Mouse (Mus musculus) neural tube, embryonic 15.5 days (tissue): ENCODE data around the gene Olfr147. TPM values are rescaled to one million over a fixed set of nuclear protein-coding genes. Genes with fewer than 3 reads are reported as not detected.
"Not testable (repeated sequence)": the region's sequence is repeated elsewhere in the genome, so short reads cannot be mapped to it uniquely, and the experiment has no call there.

Experiments used
- ATAC-seq: fragments of 200-750 bp; cut with Nextera tagmentation; 2 replicates; pipeline ENCODE4 v1.8.0; 2017; ENCODE audit warnings: mild to moderate bottlenecking, moderate TSS enrichment, moderate library complexity; ENCODE audit not compliant: low FRiP score
- H3K27ac ChIP-seq: fragments of 300-500 bp; sonication (generic); replicated peaks from 2 replicates; pipeline ENCODE4 v1.5.1; 2015; ENCODE audit warnings: mild to moderate bottlenecking, inconsistent platforms
- H3K27me3 ChIP-seq: fragments of 300-500 bp; sonication (generic); replicated peaks from 2 replicates; pipeline ENCODE4 v1.6.1; 2015; ENCODE audit warnings: inconsistent platforms
- H3K36me3 ChIP-seq: fragments of 300-500 bp; sonication (generic); 2 replicates; pipeline ENCODE4 v1.6.1; 2015; ENCODE audit warnings: inconsistent platforms
- H3K4me1 ChIP-seq: fragments of 300-500 bp; sonication (generic); 2 replicates; pipeline ENCODE4 v1.6.1; 2015; ENCODE audit warnings: inconsistent platforms
- H3K4me2 ChIP-seq: fragments of 300-500 bp; sonication (generic); 2 replicates; pipeline ENCODE4 v1.6.1; 2015; ENCODE audit warnings: inconsistent platforms, mild to moderate bottlenecking, moderate library complexity
- H3K4me3 ChIP-seq: fragments of 300-500 bp; sonication (generic); replicated peaks from 2 replicates; pipeline ENCODE4 v1.5.1; 2015; ENCODE audit warnings: mild to moderate bottlenecking, inconsistent platforms
- H3K9ac ChIP-seq: fragments of 300-500 bp; sonication (generic); replicated peaks from 2 replicates; pipeline ENCODE4 v1.6.1; 2015; ENCODE audit warnings: mild to moderate bottlenecking, inconsistent platforms
- H3K9me3 ChIP-seq: fragments of 300-500 bp; sonication (generic); replicated peaks from 2 replicates; pipeline ENCODE4 v1.6.1; 2016; ENCODE audit warnings: inconsistent platforms
- WGBS: fragments of 180-500 bp; shearing (Covaris S2); methylation state at CpG from one replicate; pipeline ENCODE4 v1.1.7; 2015; ENCODE audit warnings: mixed read lengths; 5-methylcytosine and 5-hydroxymethylcytosine counted together
- polyA plus RNA-seq: library from polyadenylated mRNA; unstranded; fragments of >200 nt; fragmentation: Nextera tagmentation; extraction: Ambion mirVana; gene quantifications from 2 replicates; pipeline ENCODE4 v1.2.1, GENCODE M21; 2015

Gene Olfr147
- polyA plus RNA-seq: not detected in 2 replicates

DNA sequence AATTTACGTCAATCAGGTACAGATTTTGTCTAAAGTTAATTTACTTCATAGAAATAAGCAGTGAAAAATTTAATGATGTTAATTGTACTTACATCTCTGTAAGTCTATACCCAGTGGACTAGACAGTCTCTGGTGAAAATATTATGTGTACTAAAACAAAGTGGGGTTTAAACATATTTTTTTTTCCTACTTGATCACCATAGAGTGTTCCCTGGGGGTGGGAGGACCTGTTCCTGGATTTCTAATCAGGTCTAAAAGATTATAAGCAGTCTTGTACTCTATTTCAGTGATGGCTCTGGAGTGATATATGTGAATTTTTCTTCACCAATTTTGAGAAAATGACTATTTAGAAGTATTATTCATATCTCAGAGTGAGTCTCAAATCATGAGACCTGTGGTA is at the start of gene Olfr147:
Olfr147 (plus strand) TSS at position 301 of the 400 bp plus-strand sequence.
- ATAC-seq: no peak
- 81% methylated on average over 1 of the region's 1 CpGs for WGBS
- H3K27ac ChIP-seq: no peak within 1 kb of the TSS
- H3K4me1 ChIP-seq: no peaks in the 10 kb centered on the region
- H3K27me3 ChIP-seq: no peaks in the 10 kb centered on the region
- H3K9ac ChIP-seq: no peak within 1 kb of the TSS
- no peaks in the 10 kb centered on the region for H3K36me3 ChIP-seq
- no peaks in the 10 kb centered on the region for H3K9me3 ChIP-seq
- H3K4me2 ChIP-seq: no peak within 1 kb of the TSS
- no peak within 1 kb of the TSS for H3K4me3 ChIP-seq

DNA sequence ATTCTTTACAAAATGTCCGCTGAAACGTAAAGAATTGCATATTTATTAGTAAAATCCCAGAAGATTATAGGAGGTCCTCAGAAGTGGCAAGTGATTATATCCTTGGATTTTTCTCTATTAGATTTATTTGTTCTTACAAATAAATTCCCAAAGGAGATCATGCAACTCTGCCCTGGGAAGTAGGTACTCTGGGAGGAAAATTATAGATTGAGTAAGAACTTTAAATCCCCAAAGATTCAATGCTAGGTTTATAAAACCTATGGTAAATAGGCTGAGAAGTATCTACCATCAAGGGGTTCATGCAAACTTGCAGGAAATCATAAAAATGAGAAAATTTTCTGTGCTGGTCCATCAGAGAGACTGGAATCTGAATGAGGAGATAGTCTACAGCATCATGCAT is 34.9 kb upstream of the Olfr147 start, which contains the start of gene Olfr250:
Olfr250 (plus strand) TSS at position 301 of the 400 bp plus-strand sequence.
- no peak for ATAC-seq
- no peak within 1 kb of the TSS for H3K9ac ChIP-seq
- no peak within 1 kb of the TSS for H3K27ac ChIP-seq
- no peaks in the 10 kb centered on the region for H3K27me3 ChIP-seq
- H3K9me3 ChIP-seq: no peaks in the 10 kb centered on the region
- H3K4me3 ChIP-seq: no peak within 1 kb of the TSS
- no peaks in the 10 kb centered on the region for H3K36me3 ChIP-seq
- WGBS: 90% methylated on average over 2 of the region's 2 CpGs
- H3K4me2 ChIP-seq: no peak within 1 kb of the TSS
- H3K4me1 ChIP-seq: no peaks in the 10 kb centered on the region

DNA sequence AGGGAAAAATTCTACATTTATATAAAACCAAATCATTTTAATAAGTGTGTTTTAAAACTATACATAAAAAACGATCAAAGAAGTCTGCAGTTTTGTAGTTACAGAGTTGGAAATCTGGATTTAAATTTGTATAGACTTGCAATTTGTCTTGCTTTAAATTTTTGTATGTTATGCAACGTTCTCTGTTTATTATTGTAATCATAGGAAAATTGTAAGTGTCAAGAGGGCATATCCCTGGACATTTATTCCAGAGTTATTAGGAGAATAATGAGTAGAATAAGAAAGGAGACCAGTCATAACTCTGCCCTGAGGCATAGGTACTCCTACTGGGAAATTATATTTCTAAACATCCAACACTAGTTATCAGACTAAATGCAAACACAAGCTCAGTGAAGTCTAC is 24.7 kb upstream of the Olfr147 start, which contains the start of gene Olfr251:
Olfr251 (plus strand) TSS at position 301 of the 400 bp plus-strand sequence.
- no peaks in the 10 kb centered on the region for H3K4me1 ChIP-seq
- H3K27ac ChIP-seq: no peak within 1 kb of the TSS
- no peaks in the 10 kb centered on the region for H3K9me3 ChIP-seq
- 68% methylated on average over 2 of the region's 2 CpGs for WGBS
- no peaks in the 10 kb centered on the region for H3K27me3 ChIP-seq
- no peaks in the 10 kb centered on the region for H3K36me3 ChIP-seq
- no peak within 1 kb of the TSS for H3K4me3 ChIP-seq
- no peak for ATAC-seq
- H3K4me2 ChIP-seq: no peak within 1 kb of the TSS
- H3K9ac ChIP-seq: no peak within 1 kb of the TSS

DNA sequence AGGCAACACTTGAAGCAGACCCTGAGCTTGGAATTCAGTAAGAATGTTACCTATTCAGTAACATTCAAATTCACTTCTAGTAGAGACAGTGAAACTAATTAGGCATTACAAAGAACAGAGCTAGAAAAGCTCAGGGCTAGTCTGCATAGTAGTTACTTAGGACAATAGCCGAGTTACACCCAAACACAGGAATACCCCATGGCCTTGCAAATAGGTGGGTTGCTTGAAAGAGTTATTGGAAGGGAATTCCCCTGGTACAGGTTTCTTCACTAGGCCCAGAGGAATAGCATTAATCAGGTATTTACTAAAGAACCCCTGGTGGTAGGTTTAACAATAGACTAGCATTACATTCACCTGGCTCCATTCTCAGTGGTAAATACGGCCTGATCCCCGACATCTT is 6.0 kb downstream of the Olfr147 start:
- WGBS: 90% methylated on average over 3 of the region's 3 CpGs
- H3K4me1 ChIP-seq: not testable (repeated sequence)

DNA sequence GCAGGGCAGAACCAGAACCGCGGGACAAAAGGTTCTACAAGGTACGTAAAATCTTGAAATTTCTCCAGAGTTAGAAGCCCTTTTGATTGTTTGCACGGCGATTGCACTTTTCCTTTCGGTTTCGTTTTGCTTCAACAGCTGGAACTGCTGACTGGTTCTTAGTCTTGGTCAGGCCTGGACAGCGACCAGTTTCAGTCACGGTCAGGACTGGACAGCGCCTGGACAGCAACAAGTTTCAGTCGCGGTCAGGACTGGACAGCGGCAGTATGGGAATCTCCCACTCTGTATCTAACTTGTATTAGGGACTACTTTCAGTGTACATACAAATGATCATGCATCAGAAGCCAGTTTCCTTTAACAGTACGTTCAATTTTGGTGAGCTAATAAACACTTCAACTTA is 12.0 kb downstream of the Olfr147 start:
- ATAC-seq, H3K4me2 ChIP-seq: not testable (repeated sequence)
- 95% methylated on average over 14 of the region's 14 CpGs for WGBS

More for the DNA sequence above, 6.0 kb downstream of the Olfr147 start:
- not testable (repeated sequence) for H3K27ac ChIP-seq, H3K9me3 ChIP-seq, H3K36me3 ChIP-seq, H3K4me2 ChIP-seq, H3K9ac ChIP-seq, ATAC-seq, H3K4me3 ChIP-seq, H3K27me3 ChIP-seq

DNA sequence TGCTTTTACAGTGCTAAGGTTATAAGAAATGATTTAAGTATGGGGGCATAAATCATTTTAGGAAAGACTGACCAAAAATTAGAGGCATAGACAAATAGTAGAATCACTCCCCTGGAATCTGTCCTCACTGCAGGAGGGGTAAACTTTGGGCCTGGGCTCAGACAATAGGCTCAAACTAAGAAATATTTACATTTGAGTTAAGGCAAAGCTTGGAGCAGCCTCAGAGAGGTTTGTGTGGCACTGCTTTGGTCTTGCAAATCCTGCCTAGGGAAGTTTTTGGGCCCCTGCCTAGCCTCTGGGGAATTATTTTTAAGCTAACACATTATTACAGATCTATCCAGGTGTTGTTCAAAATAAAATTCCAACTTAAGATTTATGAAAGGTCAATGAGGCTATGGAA is 22.3 kb downstream of the Olfr147 start:
- H3K27me3 ChIP-seq: no peaks in the 10 kb centered on the region
- no peaks in the 10 kb centered on the region for H3K9me3 ChIP-seq
- H3K36me3 ChIP-seq: no peaks in the 10 kb centered on the region
- no peak overlapping the region for H3K9ac ChIP-seq
- H3K27ac ChIP-seq: no peak overlapping the region
- H3K4me2 ChIP-seq: no peak overlapping the region
- H3K4me1 ChIP-seq: no peaks in the 10 kb centered on the region
- no peak for ATAC-seq
- H3K4me3 ChIP-seq: no peak overlapping the region

More for the DNA sequence above, 12.0 kb downstream of the Olfr147 start:
- not testable (repeated sequence) for H3K4me3 ChIP-seq, H3K9me3 ChIP-seq, H3K27me3 ChIP-seq, H3K27ac ChIP-seq, H3K9ac ChIP-seq, H3K4me1 ChIP-seq, H3K36me3 ChIP-seq

DNA sequence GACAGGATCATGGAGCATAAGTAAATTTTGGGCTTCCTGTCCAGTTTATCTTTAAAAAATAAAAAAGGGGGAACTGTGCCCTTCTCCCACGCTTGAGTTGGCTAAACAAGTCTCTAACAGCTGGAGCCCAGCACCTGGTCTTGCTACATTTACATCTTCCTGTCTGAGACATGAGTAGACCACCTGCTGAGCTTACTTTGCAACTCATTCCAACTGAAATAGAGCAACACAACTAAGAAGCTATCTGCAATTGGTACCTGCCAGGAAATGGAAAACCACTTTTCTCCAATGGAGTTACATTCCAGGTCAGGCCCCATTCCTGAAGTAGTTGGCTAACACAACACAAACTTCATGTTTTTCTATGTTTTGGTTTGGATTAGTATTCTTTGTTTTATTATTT is 25.5 kb downstream of the Olfr147 start:
- no peaks in the 10 kb centered on the region for H3K4me1 ChIP-seq
- WGBS: 51% methylated on average over 1 of the region's 1 CpGs
- ATAC-seq: no peak
- H3K27me3 ChIP-seq: no peaks in the 10 kb centered on the region
- H3K9me3 ChIP-seq: no peaks in the 10 kb centered on the region
- no peak overlapping the region for H3K9ac ChIP-seq
- H3K36me3 ChIP-seq: no peaks in the 10 kb centered on the region
- no peak overlapping the region for H3K4me3 ChIP-seq
- no peak overlapping the region for H3K27ac ChIP-seq
- no peak overlapping the region for H3K4me2 ChIP-seq

DNA sequence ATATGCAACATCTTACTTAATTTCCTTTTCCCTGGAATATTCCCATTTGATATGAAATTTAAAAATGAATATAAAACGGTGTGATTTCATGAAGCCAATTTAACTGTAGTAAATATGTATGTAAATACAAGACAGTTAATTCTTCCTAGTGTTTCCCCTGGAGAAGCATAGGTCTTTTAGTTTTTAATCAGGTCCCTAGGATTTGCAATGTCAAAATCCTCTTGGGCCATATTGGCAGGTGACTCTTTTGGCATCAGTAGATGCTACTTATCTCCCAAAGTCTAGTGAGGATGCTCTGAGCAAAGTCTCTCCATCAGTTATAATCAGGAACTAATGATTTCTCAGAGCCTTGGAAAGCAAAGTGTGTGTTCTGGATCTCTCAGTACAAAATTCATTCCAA is 27.7 kb downstream of the Olfr147 start, which contains the start of gene Olfr901:
Olfr901 (plus strand) TSS at position 301 of the 400 bp plus-strand sequence.
- no peaks in the 10 kb centered on the region for H3K4me1 ChIP-seq
- WGBS: 79% methylated on average over 1 of the region's 1 CpGs

DNA sequence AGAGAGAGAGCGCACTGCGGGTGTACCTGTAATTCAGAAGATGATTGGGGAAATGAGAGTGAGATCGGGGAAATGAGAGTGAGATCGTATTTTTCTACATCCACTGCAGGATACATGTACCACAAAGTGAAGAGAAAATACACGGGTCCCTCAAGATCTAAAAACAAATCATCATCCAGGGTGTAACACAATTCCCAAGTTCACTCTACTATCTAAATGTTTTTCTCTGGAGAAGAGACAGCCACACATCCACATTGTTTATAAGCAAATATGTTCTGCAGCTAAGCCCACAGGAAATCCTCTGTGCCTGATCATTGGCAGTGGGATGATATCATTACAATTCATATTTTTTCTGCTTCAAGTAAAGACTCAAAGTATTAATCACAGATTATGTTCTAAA is 45.9 kb downstream of the Olfr147 start, which contains the start of gene Olfr902:
Olfr902 (plus strand) TSS at position 301 of the 400 bp plus-strand sequence.
- Histone ChIP-seq H3K9me3 (no peaks in the 10 kb centered on the region), H3K4me3 (no peak within 1 kb of the TSS), H3K36me3 (no peaks in the 10 kb centered on the region), H3K4me1 (no peaks in the 10 kb centered on the region), H3K9ac (no peak within 1 kb of the TSS), H3K27ac (no peak within 1 kb of the TSS), H3K4me2 (no peak within 1 kb of the TSS), H3K27me3 (no peaks in the 10 kb centered on the region)
- 91% methylated on average over 5 of the region's 5 CpGs for WGBS
- no peak for ATAC-seq

More for the DNA sequence above, 27.7 kb downstream of the Olfr147 start, which contains the start of gene Olfr901:
- no peak within 1 kb of the TSS for H3K27ac ChIP-seq
- no peaks in the 10 kb centered on the region for H3K27me3 ChIP-seq
- H3K4me2 ChIP-seq: no peak within 1 kb of the TSS
- H3K9me3 ChIP-seq: no peaks in the 10 kb centered on the region
- H3K9ac ChIP-seq: no peak within 1 kb of the TSS
- H3K36me3 ChIP-seq: no peaks in the 10 kb centered on the region
- ATAC-seq: no peak
- no peak within 1 kb of the TSS for H3K4me3 ChIP-seq

Other genes with a start within 250 kb of the Olfr147 start
- not detected in 2 replicates for gene Olfr891, start 220.9 kb upstream of the Olfr147 start, polyA plus RNA-seq
- not detected in 2 replicates for gene Olfr893, start 193.3 kb upstream of the Olfr147 start, polyA plus RNA-seq
- not detected in 2 replicates for gene Olfr894, start 183.6 kb upstream of the Olfr147 start, polyA plus RNA-seq
- not detected in 2 replicates for gene Olfr143, start 148.9 kb upstream of the Olfr147 start, polyA plus RNA-seq
- not detected in 2 replicates for gene Olfr895, start 133.8 kb upstream of the Olfr147 start, polyA plus RNA-seq
- not detected in 2 replicates for gene Olfr896-ps1, start 110.6 kb upstream of the Olfr147 start, polyA plus RNA-seq
- not detected in 2 replicates for gene Olfr25, start 72.6 kb upstream of the Olfr147 start, polyA plus RNA-seq
- not detected in 2 replicates for gene Olfr898, start 53.3 kb upstream of the Olfr147 start, polyA plus RNA-seq
- gene Olfr250, start 34.8 kb upstream of the Olfr147 start, polyA plus RNA-seq: not detected in 2 replicates
- not detected in 2 replicates for gene Olfr251, start 24.6 kb upstream of the Olfr147 start, polyA plus RNA-seq
- not detected in 2 replicates for gene Olfr901, start 27.8 kb downstream of the Olfr147 start, polyA plus RNA-seq
- not detected in 2 replicates for gene Olfr902, start 46.0 kb downstream of the Olfr147 start, polyA plus RNA-seq
- not detected in 2 replicates for gene Olfr904, start 61.4 kb downstream of the Olfr147 start, polyA plus RNA-seq
- not detected in 2 replicates for gene Olfr905, start 69.4 kb downstream of the Olfr147 start, polyA plus RNA-seq
- not detected in 2 replicates for gene Olfr906, start 85.4 kb downstream of the Olfr147 start, polyA plus RNA-seq
- gene Olfr907, start 94.1 kb downstream of the Olfr147 start, polyA plus RNA-seq: not detected in 2 replicates
- not detected in 2 replicates for gene Olfr911-ps1, start 119.9 kb downstream of the Olfr147 start, polyA plus RNA-seq
- gene Olfr910, start 136.2 kb downstream of the Olfr147 start, polyA plus RNA-seq: not detected in 2 replicates
- gene Olfr912, start 178.5 kb downstream of the Olfr147 start, polyA plus RNA-seq: not detected in 2 replicates
- not detected in 2 replicates for gene Olfr913, start 191.1 kb downstream of the Olfr147 start, polyA plus RNA-seq
- gene Olfr914, start 203.4 kb downstream of the Olfr147 start, polyA plus RNA-seq: not detected in 2 replicates